Mouse (Mus musculus) neural tube, embryonic 12.5 days (tissue): ENCODE measurements at regions not wholly inside any gene's neighbourhood (a gene's known extent, or its start where the extent isn't known, plus 50 kb on each side); places are given as distances from the start of the nearest gene placed in this dataset.

Source experiments
- ATAC-seq: fragments of 200-750 bp; cut with Nextera tagmentation; 2 replicates; pipeline ENCODE4 v1.8.0; 2017; ENCODE audit warnings: low read depth, mild to moderate bottlenecking, moderate TSS enrichment, moderate library complexity; ENCODE audit not compliant: low FRiP score
- H3K27ac ChIP-seq: fragments of 300-500 bp; sonication (generic); 2 replicates; pipeline ENCODE4 v1.5.1; 2016
- H3K27me3 ChIP-seq: fragments of 300-500 bp; sonication (generic); replicated peaks from 2 replicates; pipeline ENCODE4 v1.6.1; 2016; ENCODE audit warnings: mild to moderate bottlenecking
- H3K36me3 ChIP-seq: fragments of 300-500 bp; sonication (generic); 2 replicates; pipeline ENCODE4 v1.6.1; 2016; ENCODE audit warnings: mild to moderate bottlenecking
- H3K4me1 ChIP-seq: fragments of 300-500 bp; sonication (generic); 2 replicates; pipeline ENCODE4 v1.6.1; 2016
- H3K4me2 ChIP-seq: fragments of 300-500 bp; sonication (generic); replicated peaks from 2 replicates; pipeline ENCODE4 v1.6.1; 2016; ENCODE audit warnings: mild to moderate bottlenecking
- H3K4me3 ChIP-seq: fragments of 300-500 bp; sonication (generic); 2 replicates; pipeline ENCODE4 v1.5.1; 2016
- H3K9ac ChIP-seq: fragments of 300-500 bp; sonication (generic); 2 replicates; pipeline ENCODE4 v1.6.1; 2016; ENCODE audit warnings: mild to moderate bottlenecking
- H3K9me3 ChIP-seq: fragments of 300-500 bp; sonication (generic); 2 replicates; pipeline ENCODE4 v1.6.1; 2016; ENCODE audit warnings: mild to moderate bottlenecking
- WGBS: fragments of 180-500 bp; shearing (Covaris S2); methylation state at CpG from one replicate; pipeline ENCODE4 v1.1.7; 2016; 5-methylcytosine and 5-hydroxymethylcytosine counted together

- Histone ChIP-seq H3K4me3 (no peak overlapping the region), H3K9ac (no peak overlapping the region), H3K36me3 (no peaks in the 10 kb centered on the region), H3K4me1 (no peaks in the 10 kb centered on the region), H3K27me3 (no peaks in the 10 kb centered on the region), H3K9me3 (no peaks in the 10 kb centered on the region), H3K27ac (no peak overlapping the region), H3K4me2 (no peak overlapping the region)
- no peak for ATAC-seq
- WGBS, result 88% methylated on average over 3 of the region's 3 CpGs
These were observed 59.9 kb upstream of the Gm4791 start for GRCm38 (mm10) chr9:46938628-46939027.

- Histone ChIP-seq H3K4me3 (no peak overlapping the region), H3K9ac (no peak overlapping the region), H3K27ac (no peak overlapping the region), H3K27me3 (no peaks in the 10 kb centered on the region), H3K4me2 (no peak overlapping the region), H3K36me3 (no peaks in the 10 kb centered on the region), H3K9me3 (no peaks in the 10 kb centered on the region), H3K4me1 (no peaks in the 10 kb centered on the region)
- ATAC-seq, result no peak
- 79% methylated on average over 3 of the region's 3 CpGs for WGBS
These were observed 72.9 kb upstream of the Gm4791 start for GRCm38 (mm10) chr9:46925641-46926040.

- H3K9ac ChIP-seq, result no peak overlapping the region
- H3K4me3 ChIP-seq, result no peak overlapping the region
- H3K36me3 ChIP-seq, result no peaks in the 10 kb centered on the region
- H3K4me2 ChIP-seq, result no peak overlapping the region
- ATAC-seq, result no peak
- 89% methylated on average over 1 of the region's 1 CpGs for WGBS
- 0 out of 2 replicates have a peak, but pooled peaks cover 5% of the 10 kb centered on the region for H3K9me3 ChIP-seq
- no peaks in the 10 kb centered on the region for H3K4me1 ChIP-seq
- H3K27me3 ChIP-seq, result no peaks in the 10 kb centered on the region
- no peak overlapping the region for H3K27ac ChIP-seq
These were observed 78.5 kb upstream of the Gm4791 start for GRCm38 (mm10) chr9:46920081-46920480.

- Histone ChIP-seq H3K9ac (no peak overlapping the region), H3K4me2 (no peak overlapping the region), H3K4me3 (no peak overlapping the region), H3K27me3 (no peaks in the 10 kb centered on the region), H3K36me3 (no peaks in the 10 kb centered on the region), H3K4me1 (no peaks in the 10 kb centered on the region), H3K27ac (no peak overlapping the region), H3K9me3 (no peaks in the 10 kb centered on the region)
- no peak for ATAC-seq
- 31% methylated on average over 3 of the region's 3 CpGs for WGBS
These were observed 85.3 kb upstream of the Gm4791 start for GRCm38 (mm10) chr9:46913238-46913637.

GRCm38 (mm10) chr9:46909412-46910013 is 89.0 kb upstream of the Gm4791 start:
- H3K4me1 ChIP-seq, result no peaks in the 10 kb centered on the region
- H3K9me3 ChIP-seq, result no peaks in the 10 kb centered on the region
- H3K27me3 ChIP-seq, result no peaks in the 10 kb centered on the region
- H3K36me3 ChIP-seq, result no peaks in the 10 kb centered on the region
- H3K4me2 ChIP-seq, result no peak overlapping the region
- H3K27ac ChIP-seq, result no peak overlapping the region
- H3K9ac ChIP-seq, result no peak overlapping the region
- H3K4me3 ChIP-seq, result no peak overlapping the region
- ATAC-seq, result no peak
- WGBS, result 51% methylated on average over 6 of the region's 6 CpGs

GRCm38 (mm10) chr9:46905081-46905480 is 93.5 kb upstream of the Gm4791 start:
- H3K27ac ChIP-seq, result no peak overlapping the region
- no peaks in the 10 kb centered on the region for H3K9me3 ChIP-seq
- no peak overlapping the region for H3K4me3 ChIP-seq
- H3K9ac ChIP-seq, result no peak overlapping the region
- no peaks in the 10 kb centered on the region for H3K4me1 ChIP-seq
- ATAC-seq, result no peak
- H3K4me2 ChIP-seq, result no peak overlapping the region
- H3K36me3 ChIP-seq, result no peaks in the 10 kb centered on the region
- no peaks in the 10 kb centered on the region for H3K27me3 ChIP-seq
- 89% methylated on average over 3 of the region's 3 CpGs for WGBS

- Histone ChIP-seq H3K27me3 (no peaks in the 10 kb centered on the region), H3K9me3 (no peaks in the 10 kb centered on the region), H3K27ac (no peak overlapping the region), H3K4me1 (no peaks in the 10 kb centered on the region), H3K9ac (no peak overlapping the region), H3K4me2 (no peak overlapping the region), H3K4me3 (no peak overlapping the region), H3K36me3 (no peaks in the 10 kb centered on the region)
- no peak for ATAC-seq
- 54% methylated on average over 8 of the region's 8 CpGs for WGBS
These were observed 94.9 kb upstream of the Gm4791 start for GRCm38 (mm10) chr9:46903491-46904220.

- H3K36me3 ChIP-seq, result no peaks in the 10 kb centered on the region
- H3K9me3 ChIP-seq, result no peaks in the 10 kb centered on the region
- 86% methylated on average over 2 of the region's 2 CpGs for WGBS
- no peak overlapping the region for H3K4me2 ChIP-seq
- ATAC-seq, result no peak
- H3K27me3 ChIP-seq, result no peaks in the 10 kb centered on the region
- no peak overlapping the region for H3K27ac ChIP-seq
- H3K9ac ChIP-seq, result no peak overlapping the region
- H3K4me3 ChIP-seq, result no peak overlapping the region
- no peaks in the 10 kb centered on the region for H3K4me1 ChIP-seq
These were observed 99.3 kb upstream of the Gm4791 start for GRCm38 (mm10) chr9:46899283-46899682.

- no peak overlapping the region for H3K9ac ChIP-seq
- H3K4me2 ChIP-seq, result no peak overlapping the region
- ATAC-seq, result no peak
- H3K9me3 ChIP-seq, result no peaks in the 10 kb centered on the region
- H3K4me1 ChIP-seq, result no peaks in the 10 kb centered on the region
- H3K27me3 ChIP-seq, result no peaks in the 10 kb centered on the region
- 61% methylated on average over 3 of the region's 3 CpGs for WGBS
- H3K36me3 ChIP-seq, result no peaks in the 10 kb centered on the region
- no peak overlapping the region for H3K27ac ChIP-seq
- no peak overlapping the region for H3K4me3 ChIP-seq
These were observed 100.4 kb upstream of the Gm4791 start for GRCm38 (mm10) chr9:46898120-46898519.

GRCm38 (mm10) chr9:46891829-46892228 is 106.7 kb upstream of the Gm4791 start:
- 76% methylated on average over 1 of the region's 1 CpGs for WGBS
- no peaks in the 10 kb centered on the region for H3K27me3 ChIP-seq
- H3K4me2 ChIP-seq, result no peak overlapping the region
- no peak for ATAC-seq
- no peak overlapping the region for H3K4me3 ChIP-seq
- no peak overlapping the region for H3K27ac ChIP-seq
- no peaks in the 10 kb centered on the region for H3K36me3 ChIP-seq
- H3K4me1 ChIP-seq, result no peaks in the 10 kb centered on the region
- no peaks in the 10 kb centered on the region for H3K9me3 ChIP-seq
- H3K9ac ChIP-seq, result no peak overlapping the region

GRCm38 (mm10) chr9:46889933-46890662 is 108.4 kb upstream of the Gm4791 start:
- Histone ChIP-seq H3K27ac (no peak overlapping the region), H3K36me3 (no peaks in the 10 kb centered on the region)
- WGBS, result 78% methylated on average over 4 of the region's 4 CpGs

GRCm38 (mm10) chr9:46871211-46871994 is 127.1 kb upstream of the Gm4791 start:
- no peaks in the 10 kb centered on the region for H3K27me3 ChIP-seq
- H3K27ac ChIP-seq, result no peak overlapping the region
- H3K4me1 ChIP-seq, result no peaks in the 10 kb centered on the region
- H3K9me3 ChIP-seq, result no peaks in the 10 kb centered on the region
- 88% methylated on average over 8 of the region's 8 CpGs for WGBS
- H3K9ac ChIP-seq, result no peak overlapping the region
- H3K4me2 ChIP-seq, result no peak overlapping the region
- H3K36me3 ChIP-seq, result no peaks in the 10 kb centered on the region
- H3K4me3 ChIP-seq, result no peak overlapping the region
- no peak for ATAC-seq

More at GRCm38 (mm10) chr9:46889933-46890662, 108.4 kb upstream of the Gm4791 start:
- Histone ChIP-seq H3K9me3 (no peaks in the 10 kb centered on the region), H3K4me2 (no peak overlapping the region), H3K4me1 (no peaks in the 10 kb centered on the region), H3K27me3 (no peaks in the 10 kb centered on the region), H3K9ac (no peak overlapping the region), H3K4me3 (no peak overlapping the region)
- no peak for ATAC-seq
